ENCODE assay signal across 7 mouse cellular contexts in the genomic region with DNA sequence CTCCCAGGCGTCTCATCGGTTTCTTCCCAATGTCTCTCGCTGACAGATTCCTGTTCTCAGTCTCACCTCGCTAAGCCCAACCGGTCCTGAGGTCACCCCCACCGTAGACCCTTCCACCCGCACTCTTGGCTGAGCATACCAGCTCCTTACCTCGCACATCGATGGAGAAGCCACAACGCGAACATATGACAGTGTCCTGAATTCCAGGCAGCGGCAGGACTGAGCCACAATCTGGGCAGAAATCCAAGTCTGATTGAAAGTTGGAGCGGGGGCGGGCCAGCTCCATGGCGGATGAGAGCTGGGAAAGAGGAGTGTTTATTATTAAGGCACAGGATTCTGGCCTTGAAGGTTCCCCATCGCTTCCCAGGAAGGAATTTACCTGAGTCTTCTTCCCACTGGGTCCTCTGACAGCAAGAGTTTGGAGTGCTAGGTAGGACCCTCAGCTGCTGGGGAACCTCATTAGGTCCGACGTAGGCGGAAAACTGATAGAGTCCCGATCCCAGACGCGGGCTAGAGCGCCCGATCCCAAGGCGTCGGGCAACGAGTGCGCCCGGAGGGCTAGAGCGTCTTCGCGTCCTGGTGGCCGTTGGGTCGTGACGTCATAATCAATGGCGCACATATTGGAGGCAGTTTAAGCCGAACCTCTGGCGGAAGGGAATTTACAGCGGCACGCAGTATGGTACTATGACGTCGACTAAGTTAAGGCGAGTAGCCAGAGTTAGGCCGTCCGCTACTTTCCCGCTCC. TPM values are rescaled to one million over a fixed set of nuclear protein-coding genes. Genes with fewer than 3 reads are reported as not detected.
A peak's percentile ranks its signal among the peaks of the same experiment; 100 is the strongest.
DNase-seq lines count a peak whose midpoint lies in the region; ATAC-seq lines count a peak whose summit lies in the region.

Gene Znrd1 (minus strand): TSS at position 561 of the 745 bp plus-strand sequence.
Gene Znrd1as (plus strand): TSS at position 594 of the 745 bp plus-strand sequence.

- WGBS in embryonic facial prominence, embryonic 11.5 days, result under 1% methylated on average over 46 of the region's 46 CpGs
- WGBS in limb, embryonic 10.5 days, result under 1% methylated on average over 46 of the region's 46 CpGs
- under 1% methylated on average over 46 of the region's 46 CpGs for WGBS in midbrain, embryonic 13.5 days

- H3K4me1 ChIP-seq in embryonic facial prominence, embryonic 11.5 days (ENCODE audit: control insufficient read depth, insufficient read depth, low read length), result no peaks in the 10 kb centered on the region
- peaks cover 12% of the 10 kb centered on the region for H3K4me1 ChIP-seq in limb, embryonic 10.5 days
- peaks cover 18% of the 10 kb centered on the region for H3K4me1 ChIP-seq in midbrain, embryonic 13.5 days (replicated peaks)

- H3K9ac ChIP-seq in embryonic facial prominence, embryonic 11.5 days (replicated peaks; ENCODE audit: low read length), result peak within 1 kb of the TSS; percentile 84
- peak within 1 kb of the TSS; percentile 84 for H3K9ac ChIP-seq in midbrain, embryonic 13.5 days (replicated peaks)

- no peaks in the 10 kb centered on the region for H3K9me3 ChIP-seq in embryonic facial prominence, embryonic 11.5 days (replicated peaks; ENCODE audit: control insufficient read depth, low read length)
- no peaks in the 10 kb centered on the region for H3K9me3 ChIP-seq in limb, embryonic 10.5 days (replicated peaks)
- no peaks in the 10 kb centered on the region for H3K9me3 ChIP-seq in midbrain, embryonic 13.5 days

- peak within 1 kb of the TSS; percentile 82 for H3K4me2 ChIP-seq in embryonic facial prominence, embryonic 11.5 days (ENCODE audit: low read depth, low read length)
- H3K4me2 ChIP-seq in midbrain, embryonic 13.5 days (replicated peaks), result peak within 1 kb of the TSS; percentile 84

- peak; percentile 95 for ATAC-seq in embryonic facial prominence, embryonic 11.5 days (replicated peaks; ENCODE audit: insufficient number of reproducible peaks, low FRiP score, low TSS enrichment, low read depth)
- ATAC-seq in granulocyte monocyte progenitor cell, adult 5-6 weeks (replicated peaks; ENCODE audit: poor library complexity, severe bottlenecking), result peak; percentile 99
- peak; percentile 98 for ATAC-seq in midbrain, embryonic 13.5 days

- H3K27ac ChIP-seq in embryonic facial prominence, embryonic 11.5 days (replicated peaks; ENCODE audit: low read depth, low read length), result 0 out of 2 replicates have a peak within 1 kb of the TSS, but pooled peaks have one; percentile 28
- peak within 1 kb of the TSS; percentile 90 for H3K27ac ChIP-seq in limb, embryonic 10.5 days
- H3K27ac ChIP-seq in midbrain, embryonic 13.5 days, result peak within 1 kb of the TSS; percentile 70

- H3K27me3 ChIP-seq in embryonic facial prominence, embryonic 11.5 days (ENCODE audit: control insufficient read depth, insufficient read depth, low read length), result no peaks in the 10 kb centered on the region
- no peaks in the 10 kb centered on the region for H3K27me3 ChIP-seq in limb, embryonic 10.5 days (ENCODE audit: low read depth, poor library complexity, severe bottlenecking)
- no peaks in the 10 kb centered on the region for H3K27me3 ChIP-seq in midbrain, embryonic 13.5 days

- H3K36me3 ChIP-seq in embryonic facial prominence, embryonic 11.5 days (replicated peaks; ENCODE audit: control insufficient read depth, insufficient read depth, low read depth, low read length), result no peaks in the 10 kb centered on the region
- peaks cover 28% of the 10 kb centered on the region for H3K36me3 ChIP-seq in limb, embryonic 10.5 days
- H3K36me3 ChIP-seq in midbrain, embryonic 13.5 days, result peaks cover 15% of the 10 kb centered on the region

- peak; percentile 97 for DNase-seq in adrenal gland, postnatal 14 days
- DNase-seq in embryonic facial prominence, embryonic 11.5 days (ENCODE audit: low spot score), result peak; percentile 99
- DNase-seq in kidney, adult 11 months, result peak; percentile 95
- peak; percentile 96 for DNase-seq in limb, embryonic 10.5 days (ENCODE audit: low spot score)
- peak; percentile 80 for DNase-seq in spleen, adult 12 weeks (ENCODE audit: low spot score)

- H3K4me3 ChIP-seq in embryonic facial prominence, embryonic 11.5 days (ENCODE audit: low read depth, low read length), result peak within 1 kb of the TSS; percentile 68
- H3K4me3 ChIP-seq in limb, embryonic 10.5 days, result peak within 1 kb of the TSS; percentile 81
- H3K4me3 ChIP-seq in midbrain, embryonic 13.5 days (replicated peaks), result peak within 1 kb of the TSS; percentile 68

RNA-seq across cellular contexts. Expression of gene Znrd1, which starts in this region (rescaled TPM):
- total RNA-seq in adrenal gland, postnatal 14 days (2021), result 36.5 and 39.8 TPM in 2 replicates
- 96.7 and 104 TPM in 2 replicates for polyA plus RNA-seq in embryonic facial prominence, embryonic 11.5 days (2014; fragmentation: Nextera tagmentation; extraction: Ambion mirVana)
- 81.6 and 134 TPM in 2 replicates for total RNA-seq in granulocyte monocyte progenitor cell, adult 5-6 weeks (2014; fragmentation: Nextera tagmentation)
- total RNA-seq in granulocyte monocyte progenitor cell, adult 5-6 weeks (2017), result 25.6 and 35.4 TPM in 2 replicates
- 107 and 114 TPM in 2 replicates for polyA plus RNA-seq in limb, embryonic 10.5 days (2016; fragmentation: Nextera tagmentation; extraction: Ambion mirVana)
- 68.3 and 71.8 TPM in 2 replicates for polyA plus RNA-seq in midbrain, embryonic 13.5 days (2015; fragmentation: Nextera tagmentation; extraction: Ambion mirVana)

RNA-seq across cellular contexts. Expression of gene Znrd1as, which starts in this region (rescaled TPM):
- total RNA-seq in adrenal gland, postnatal 14 days (2021), result 10.6 and 10.9 TPM in 2 replicates
- 8.0 and 9.3 TPM in 2 replicates for polyA plus RNA-seq in embryonic facial prominence, embryonic 11.5 days (2014; fragmentation: Nextera tagmentation; extraction: Ambion mirVana)
- total RNA-seq in granulocyte monocyte progenitor cell, adult 5-6 weeks (2014; fragmentation: Nextera tagmentation), result 1.1 and 5.5 TPM in 2 replicates
- total RNA-seq in granulocyte monocyte progenitor cell, adult 5-6 weeks (2017), result 9.1 and 11.2 TPM in 2 replicates
- 8.9 and 9.5 TPM in 2 replicates for polyA plus RNA-seq in limb, embryonic 10.5 days (2016; fragmentation: Nextera tagmentation; extraction: Ambion mirVana)
- polyA plus RNA-seq in midbrain, embryonic 13.5 days (2015; fragmentation: Nextera tagmentation; extraction: Ambion mirVana), result 4.8 and 6.5 TPM in 2 replicates

Comparison
In these comparisons a context has a peak if more than half of its experiments do, and no peak if none do; other contexts are left out.
1. Peak in every context shown above with its lines: DNase-seq, ATAC-seq, H3K4me3 ChIP-seq and H3K27ac ChIP-seq.
2. H3K27ac ChIP-seq: peak in every context shown above with its lines; median percentile 90 in limb, embryonic 10.5 days; 70 in midbrain, embryonic 13.5 days; 28 in embryonic facial prominence, embryonic 11.5 days.